Mouse (Mus musculus): ENCODE results near the gene Ppp1r14d. TPM values are rescaled to one million over a fixed set of nuclear protein-coding genes. Genes with fewer than 3 reads are reported as not detected.

Ppp1r14d gene
- polyA plus RNA-seq, 1 experiment from 2014 or later = not detected

DNA sequence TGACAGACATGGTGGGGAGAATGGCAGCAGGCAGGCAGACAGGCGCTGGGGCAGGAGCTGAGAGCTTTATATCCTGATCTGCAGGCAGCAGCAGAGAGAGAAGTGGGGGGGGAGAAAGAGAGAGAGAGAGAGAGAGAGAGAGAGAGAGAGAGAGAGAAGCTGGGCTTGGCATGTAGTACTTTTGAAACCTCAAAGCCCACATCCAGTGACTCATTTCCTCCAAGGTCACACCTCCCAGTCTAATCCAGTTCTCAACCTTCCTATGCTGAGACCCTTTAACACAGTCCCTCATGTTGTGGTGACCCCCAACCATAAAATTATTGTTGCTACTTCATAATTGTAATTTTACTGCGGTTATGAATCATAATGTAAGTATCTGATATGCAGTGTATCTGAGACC lies 59.4 kb downstream of the Ppp1r14d start:
- no peak overlapping the region for H3K4me3 ChIP-seq (replicated peaks; ENCODE audit: low read length)
- H3K36me3 ChIP-seq (replicated peaks; ENCODE audit: control insufficient read depth, insufficient read depth) = no peaks in the 10 kb centered on the region
- H3K27ac ChIP-seq = no peak overlapping the region
- H3K9ac ChIP-seq = no peak overlapping the region
- H3K4me1 ChIP-seq (replicated peaks; ENCODE audit: control insufficient read depth, insufficient read depth, low read length) = peaks cover 28% of the 10 kb centered on the region
- H3K27me3 ChIP-seq (ENCODE audit: control insufficient read depth, insufficient read depth, low read length) = peaks cover 28% of the 10 kb centered on the region
- ATAC-seq (ENCODE audit: low FRiP score) = no peak
- 96% methylated on average over 2 of the region's 2 CpGs for WGBS
- DNase-seq (ENCODE audit: low spot score) = no peak
- no peak overlapping the region for H3K4me2 ChIP-seq (replicated peaks)
- no peaks in the 10 kb centered on the region for H3K9me3 ChIP-seq (ENCODE audit: control insufficient read depth, low read length)

Other genes starting within 250 kb of the Ppp1r14d start
- 36.0 and 36.5 TPM in 2 replicates for gene Ccdc32, start 200.5 kb downstream of the Ppp1r14d start, polyA plus RNA-seq (2014; fragmentation: Nextera tagmentation; extraction: Ambion mirVana)
- gene Rpusd2, start 195.1 kb downstream of the Ppp1r14d start, polyA plus RNA-seq (2014; fragmentation: Nextera tagmentation; extraction: Ambion mirVana) = 3.6 and 3.9 TPM in 2 replicates
- gene Knl1, start 182.8 kb downstream of the Ppp1r14d start, polyA plus RNA-seq (2014; fragmentation: Nextera tagmentation; extraction: Ambion mirVana) = 6.6 and 8.3 TPM in 2 replicates
- gene Rad51, start 117.1 kb downstream of the Ppp1r14d start, polyA plus RNA-seq (2014; fragmentation: Nextera tagmentation; extraction: Ambion mirVana) = 8.3 and 11.6 TPM in 2 replicates
- 39.1 and 42.5 TPM in 2 replicates for gene Rmdn3, start 72.9 kb downstream of the Ppp1r14d start, polyA plus RNA-seq (2014; fragmentation: Nextera tagmentation; extraction: Ambion mirVana)
- gene Gchfr, start 62.1 kb downstream of the Ppp1r14d start, polyA plus RNA-seq (2014; fragmentation: Nextera tagmentation; extraction: Ambion mirVana) = 14.3 and 15.1 TPM in 2 replicates
- 0.40 and 0.66 TPM in 2 replicates for gene Gm14137, start 55.4 kb downstream of the Ppp1r14d start, polyA plus RNA-seq (2014; fragmentation: Nextera tagmentation; extraction: Ambion mirVana)
- 51.7 and 61.7 TPM in 2 replicates for gene Zfyve19, start 21.3 kb downstream of the Ppp1r14d start, polyA plus RNA-seq (2014; fragmentation: Nextera tagmentation; extraction: Ambion mirVana)
- 20.1 and 21.5 TPM in 2 replicates for gene Dnajc17, start 21.1 kb downstream of the Ppp1r14d start, polyA plus RNA-seq (2014; fragmentation: Nextera tagmentation; extraction: Ambion mirVana)
- gene Spint1, start 7.5 kb upstream of the Ppp1r14d start, polyA plus RNA-seq (2014; fragmentation: Nextera tagmentation; extraction: Ambion mirVana) = 0.78 and 0.90 TPM in 2 replicates
- 20.9 and 26.9 TPM in 2 replicates for gene Rhov, start 41.4 kb upstream of the Ppp1r14d start, polyA plus RNA-seq (2014; fragmentation: Nextera tagmentation; extraction: Ambion mirVana)
- gene Vps18, start 58.8 kb upstream of the Ppp1r14d start, polyA plus RNA-seq (2014; fragmentation: Nextera tagmentation; extraction: Ambion mirVana) = 19.3 and 19.7 TPM in 2 replicates
- 3.9 and 4.8 TPM in 2 replicates for gene Dll4, start 95.9 kb upstream of the Ppp1r14d start, polyA plus RNA-seq (2014; fragmentation: Nextera tagmentation; extraction: Ambion mirVana)
- gene Chac1, start 121.3 kb upstream of the Ppp1r14d start, polyA plus RNA-seq (2014; fragmentation: Nextera tagmentation; extraction: Ambion mirVana) = 8.8 and 10.3 TPM in 2 replicates
- gene Ino80, start 247.8 kb upstream of the Ppp1r14d start, polyA plus RNA-seq (2014; fragmentation: Nextera tagmentation; extraction: Ambion mirVana) = 4.7 and 4.8 TPM in 2 replicates

Measured in hindbrain, embryonic 14.5 days (tissue).